Mouse (Mus musculus) mouse embryonic stem cell (cell line): Measurements from ENCODE around the gene Tmeff1.
"Not testable (repeated sequence)": the region's sequence is repeated elsewhere in the genome, so short reads cannot be mapped to it uniquely, and the experiment has no call there.

Source experiments
- in situ Hi-C, 2 experiments: fragments of 300-500 bp; cut with MboI; formaldehyde crosslinking; loops; 1 replicate in 1 of 2; 3 replicates in 1 of 2; pipeline ENCODE4 v1.14.3; 2019 to 2020; ENCODE audit warnings: low sequenced_read_pairs in 2 of 2, low pct_unique_long_range_greater_than_20kb in 1 of 2, mixed read lengths in 1 of 2; ENCODE audit not compliant: unreplicated experiment in 1 of 2

The Tmeff1 gene

GRCm38 (mm10) chr4:48656530-48656929 is 71.6 kb downstream of the Tmeff1 start:
- in situ Hi-C loops: no loop called here

- in situ Hi-C loops: no loop called here
Measured at GRCm38 (mm10) chr4:48660144-48660543, 75.2 kb downstream of the Tmeff1 start.

GRCm38 (mm10) chr4:48660619-48661575 is 75.9 kb downstream of the Tmeff1 start:
- in situ Hi-C loops: no loop called here

GRCm38 (mm10) chr4:48663271-48663670 is 78.3 kb downstream of the Tmeff1 start, which contains the start of gene Cavin4:
Cavin4 (plus strand) TSS chr4:48663514.
- in situ Hi-C loops: no loop called here

GRCm38 (mm10) chr4:48664021-48664420 is 79.0 kb downstream of the Tmeff1 start:
- in situ Hi-C loops: no loop called here

GRCm38 (mm10) chr4:48667279-48667678 is 82.3 kb downstream of the Tmeff1 start:
- in situ Hi-C loops: no loop called here

- in situ Hi-C loops: no loop called here
Measured at GRCm38 (mm10) chr4:48672915-48673314, 87.9 kb downstream of the Tmeff1 start.

GRCm38 (mm10) chr4:48674412-48674811 is 89.4 kb downstream of the Tmeff1 start:
- in situ Hi-C loops: no loop called here

GRCm38 (mm10) chr4:48676570-48677185 is 91.7 kb downstream of the Tmeff1 start:
- in situ Hi-C loops: no loop called here

GRCm38 (mm10) chr4:48677276-48677675 is 92.3 kb downstream of the Tmeff1 start:
- in situ Hi-C loops: no loop called here

- in situ Hi-C loops: no loop called here
Measured at GRCm38 (mm10) chr4:48677812-48678211, 92.8 kb downstream of the Tmeff1 start.

GRCm38 (mm10) chr4:48678793-48679192 is 93.8 kb downstream of the Tmeff1 start:
- in situ Hi-C loops: no loop called here

GRCm38 (mm10) chr4:48679728-48680127 is 94.8 kb downstream of the Tmeff1 start:
- in situ Hi-C loops: not testable (repeated sequence)

GRCm38 (mm10) chr4:48680214-48680613 is 95.2 kb downstream of the Tmeff1 start:
- in situ Hi-C loops: no loop called here

- in situ Hi-C loops: no loop called here
Measured at GRCm38 (mm10) chr4:48680648-48681343, 95.8 kb downstream of the Tmeff1 start.

- in situ Hi-C loops: no loop called here
Measured at GRCm38 (mm10) chr4:48683126-48683525, 98.2 kb downstream of the Tmeff1 start.

GRCm38 (mm10) chr4:48683633-48684209 is 98.7 kb downstream of the Tmeff1 start:
- in situ Hi-C loops: not testable (repeated sequence)

- in situ Hi-C loops: no loop called here
Measured at GRCm38 (mm10) chr4:48684593-48685187, 99.7 kb downstream of the Tmeff1 start.
